Mouse (Mus musculus) lung, embryonic 15.5 days (tissue): ENCODE data around the gene Pced1b. TPM values are rescaled to one million over a fixed set of nuclear protein-coding genes. Genes with fewer than 3 reads are reported as not detected.
"Not testable (repeated sequence)": the region's sequence is repeated elsewhere in the genome, so short reads cannot be mapped to it uniquely, and the experiment has no call there.

Experiments used
- ATAC-seq: fragments of 200-750 bp; cut with Nextera tagmentation; 2 replicates; pipeline ENCODE4 v1.8.0; 2017; ENCODE audit warnings: moderate number of reproducible peaks, borderline replicate concordance; ENCODE audit not compliant: low FRiP score, low TSS enrichment; ENCODE audit errors: extremely low read depth
- H3K27ac ChIP-seq: fragments of 300-500 bp; sonication (generic); 2 replicates; pipeline ENCODE4 v1.5.1; 2015; ENCODE audit warnings: moderate library complexity, mild to moderate bottlenecking, inconsistent platforms
- H3K27me3 ChIP-seq: fragments of 300-500 bp; sonication (generic); 2 replicates; pipeline ENCODE4 v1.6.1; 2015; ENCODE audit warnings: inconsistent platforms
- H3K36me3 ChIP-seq: fragments of 300-500 bp; sonication (generic); 2 replicates; pipeline ENCODE4 v1.6.1; 2015; ENCODE audit warnings: inconsistent platforms
- H3K4me1 ChIP-seq: fragments of 300-500 bp; sonication (generic); 2 replicates; pipeline ENCODE4 v1.6.1; 2015; ENCODE audit warnings: inconsistent platforms
- H3K4me2 ChIP-seq: fragments of 300-500 bp; sonication (generic); 2 replicates; pipeline ENCODE4 v1.6.1; 2015; ENCODE audit warnings: inconsistent platforms, mild to moderate bottlenecking, moderate library complexity
- H3K4me3 ChIP-seq: fragments of 300-500 bp; sonication (generic); 2 replicates; pipeline ENCODE4 v1.5.1; 2015; ENCODE audit warnings: mild to moderate bottlenecking, inconsistent platforms
- H3K9ac ChIP-seq: fragments of 300-500 bp; sonication (generic); 2 replicates; pipeline ENCODE4 v1.6.1; 2015; ENCODE audit warnings: inconsistent platforms
- H3K9me3 ChIP-seq: fragments of 300-500 bp; sonication (generic); 2 replicates; pipeline ENCODE4 v1.6.1; 2016; ENCODE audit warnings: inconsistent platforms
- WGBS: fragments of 180-500 bp; shearing (Covaris S2); methylation state at CpG from one replicate; pipeline ENCODE4 v1.1.7; 2015; 5-methylcytosine and 5-hydroxymethylcytosine counted together
- polyA plus RNA-seq: library from polyadenylated mRNA; unstranded; fragments of >200 nt; fragmentation: Nextera tagmentation; extraction: Ambion mirVana; gene quantifications from 2 replicates; pipeline ENCODE4 v1.2.1, GENCODE M21; 2015

Gene Pced1b
- polyA plus RNA-seq, 1 experiment from 2014 or later, result 5.3 TPM

GRCm38 (mm10) chr15:97348566-97349315 is 101.8 kb downstream of the Pced1b start:
- Histone ChIP-seq H3K4me3 (no peak overlapping the region), H3K4me2 (no peak overlapping the region), H3K27me3 (no peaks in the 10 kb centered on the region), H3K4me1 (peaks cover 11% of the 10 kb centered on the region), H3K9me3 (no peaks in the 10 kb centered on the region), H3K9ac (no peak overlapping the region), H3K36me3 (no peaks in the 10 kb centered on the region), H3K27ac (no peak overlapping the region)
- no peak for ATAC-seq
- 49% methylated on average over 24 of the region's 24 CpGs for WGBS

GRCm38 (mm10) chr15:97350528-97350927 is 103.6 kb downstream of the Pced1b start:
- no peaks in the 10 kb centered on the region for H3K36me3 ChIP-seq
- peaks cover 11% of the 10 kb centered on the region for H3K4me1 ChIP-seq
- peak overlapping the region; percentile 83 for H3K27ac ChIP-seq
- no peak overlapping the region for H3K4me3 ChIP-seq
- no peaks in the 10 kb centered on the region for H3K27me3 ChIP-seq
- 45% methylated on average over 4 of the region's 4 CpGs for WGBS
- no peak overlapping the region for H3K4me2 ChIP-seq
- H3K9me3 ChIP-seq, result no peaks in the 10 kb centered on the region
- ATAC-seq, result 0 out of 2 replicates have a peak, but pooled peaks have one; percentile 28
- H3K9ac ChIP-seq, result no peak overlapping the region

- Histone ChIP-seq H3K4me3 (no peak overlapping the region), H3K4me2 (no peak overlapping the region), H3K9me3 (no peaks in the 10 kb centered on the region), H3K9ac (no peak overlapping the region), H3K27me3 (no peaks in the 10 kb centered on the region), H3K4me1 (peaks cover 11% of the 10 kb centered on the region), H3K27ac (peak overlapping the region; percentile 83), H3K36me3 (no peaks in the 10 kb centered on the region)
- 17% methylated on average over 8 of the region's 8 CpGs for WGBS
- peak; percentile 85 for ATAC-seq
These were observed 104.1 kb downstream of the Pced1b start for GRCm38 (mm10) chr15:97351016-97351415.

GRCm38 (mm10) chr15:97351681-97352080 is 104.8 kb downstream of the Pced1b start:
- peaks cover 11% of the 10 kb centered on the region for H3K4me1 ChIP-seq
- H3K27ac ChIP-seq, result no peak overlapping the region
- H3K9ac ChIP-seq, result no peak overlapping the region
- WGBS, result 85% methylated on average over 5 of the region's 5 CpGs
- H3K9me3 ChIP-seq, result no peaks in the 10 kb centered on the region
- no peaks in the 10 kb centered on the region for H3K27me3 ChIP-seq
- H3K4me2 ChIP-seq, result no peak overlapping the region
- no peaks in the 10 kb centered on the region for H3K36me3 ChIP-seq
- no peak for ATAC-seq
- no peak overlapping the region for H3K4me3 ChIP-seq

GRCm38 (mm10) chr15:97355676-97356303 is 108.9 kb downstream of the Pced1b start:
- Histone ChIP-seq H3K9me3 (no peaks in the 10 kb centered on the region), H3K27ac (no peak overlapping the region), H3K4me3 (no peak overlapping the region), H3K27me3 (no peaks in the 10 kb centered on the region), H3K4me2 (no peak overlapping the region), H3K36me3 (no peaks in the 10 kb centered on the region), H3K4me1 (peaks cover 4% of the 10 kb centered on the region), H3K9ac (no peak overlapping the region)
- WGBS, result 61% methylated on average over 9 of the region's 9 CpGs
- no peak for ATAC-seq

GRCm38 (mm10) chr15:97357016-97357415 is 110.1 kb downstream of the Pced1b start:
- no peak for ATAC-seq
- Histone ChIP-seq H3K36me3 (no peaks in the 10 kb centered on the region), H3K4me1 (no peaks in the 10 kb centered on the region), H3K27me3 (no peaks in the 10 kb centered on the region), H3K9ac (no peak overlapping the region), H3K27ac (no peak overlapping the region), H3K9me3 (no peaks in the 10 kb centered on the region), H3K4me2 (no peak overlapping the region), H3K4me3 (no peak overlapping the region)
- WGBS, result 97% methylated on average over 1 of the region's 1 CpGs

- H3K9me3 ChIP-seq, result no peaks in the 10 kb centered on the region
- no peak overlapping the region for H3K27ac ChIP-seq
- no peak overlapping the region for H3K9ac ChIP-seq
- WGBS, result 79% methylated on average over 23 of the region's 23 CpGs
- H3K27me3 ChIP-seq, result no peaks in the 10 kb centered on the region
- no peaks in the 10 kb centered on the region for H3K36me3 ChIP-seq
- no peaks in the 10 kb centered on the region for H3K4me1 ChIP-seq
- H3K4me3 ChIP-seq, result no peak overlapping the region
- no peak overlapping the region for H3K4me2 ChIP-seq
- ATAC-seq, result 0 out of 2 replicates have a peak, but pooled peaks have one; percentile 39
These were observed 114.2 kb downstream of the Pced1b start for GRCm38 (mm10) chr15:97360842-97361770.

- Histone ChIP-seq H3K4me3 (no peak overlapping the region), H3K4me2 (no peak overlapping the region), H3K9ac (no peak overlapping the region), H3K27ac (no peak overlapping the region), H3K36me3 (no peaks in the 10 kb centered on the region), H3K9me3 (no peaks in the 10 kb centered on the region), H3K4me1 (no peaks in the 10 kb centered on the region), H3K27me3 (no peaks in the 10 kb centered on the region)
- WGBS, result 66% methylated on average over 8 of the region's 8 CpGs
- ATAC-seq, result no peak
These were observed 114.9 kb downstream of the Pced1b start for GRCm38 (mm10) chr15:97361771-97362171.

GRCm38 (mm10) chr15:97364271-97364670 is 117.4 kb downstream of the Pced1b start:
- H3K36me3 ChIP-seq, H3K27me3 ChIP-seq, ATAC-seq, H3K9me3 ChIP-seq, H3K9ac ChIP-seq, H3K4me2 ChIP-seq, H3K27ac ChIP-seq, H3K4me1 ChIP-seq, H3K4me3 ChIP-seq: not testable (repeated sequence)
- 81% methylated on average over 3 of the region's 3 CpGs for WGBS

GRCm38 (mm10) chr15:97364968-97365367 is 118.1 kb downstream of the Pced1b start:
- Histone ChIP-seq H3K9me3 (no peaks in the 10 kb centered on the region), H3K9ac (no peak overlapping the region)

GRCm38 (mm10) chr15:97368035-97368608 is 121.2 kb downstream of the Pced1b start:
- WGBS, result 74% methylated on average over 9 of the region's 9 CpGs
- Histone ChIP-seq H3K36me3 (no peaks in the 10 kb centered on the region), H3K27ac (0 out of 2 replicates have a peak overlapping the region, but pooled peaks have one; percentile 7), H3K27me3 (no peaks in the 10 kb centered on the region), H3K9ac (no peak overlapping the region), H3K4me2 (no peak overlapping the region), H3K4me3 (no peak overlapping the region), H3K9me3 (no peaks in the 10 kb centered on the region), H3K4me1 (peaks cover under 1% of the 10 kb centered on the region)
- no peak for ATAC-seq

More at GRCm38 (mm10) chr15:97364968-97365367, 118.1 kb downstream of the Pced1b start:
- Histone ChIP-seq H3K4me3 (no peak overlapping the region), H3K27ac (no peak overlapping the region), H3K36me3 (no peaks in the 10 kb centered on the region), H3K27me3 (no peaks in the 10 kb centered on the region), H3K4me1 (no peaks in the 10 kb centered on the region), H3K4me2 (no peak overlapping the region)
- no peak for ATAC-seq
- WGBS, result 91% methylated on average over 8 of the region's 8 CpGs
